Mouse (Mus musculus): ENCODE results near the gene Gm2001.
"Not testable (repeated sequence)": the region's sequence is repeated elsewhere in the genome, so short reads cannot be mapped to it uniquely, and the experiment has no call there.

GRCm38 (mm10) chr12:87863638-87864037 lies 21.5 kb upstream of the Gm2001 start:
- not testable (repeated sequence) for TF ChIP-seq POLR2A (IDR thresholded peaks at IDR 0.05; ENCODE audit: insufficient read depth, low read depth, low read length); CTCF (IDR thresholded peaks at IDR 0.05)

Measured in heart, adult 2 months (tissue).